Mouse (Mus musculus) liver, embryonic 13.5 days (tissue): ENCODE measurements around the gene Tbc1d19. TPM values are rescaled to one million over a fixed set of nuclear protein-coding genes. Genes with fewer than 3 reads are reported as not detected.

ENCODE experiments used
- ATAC-seq: fragments of 200-750 bp; cut with Nextera tagmentation; 2 replicates; pipeline ENCODE4 v1.8.0; 2017; ENCODE audit warnings: low read depth, mild to moderate bottlenecking, moderate number of reproducible peaks, moderate library complexity
- DNase-seq: peaks from one replicate; pipeline ENCODE4 v3.0.0; 2022
- H3K27ac ChIP-seq: fragments of 300-500 bp; sonication (generic); 2 replicates; pipeline ENCODE4 v1.5.1; 2015; ENCODE audit warnings: moderate library complexity, mild to moderate bottlenecking, inconsistent platforms
- H3K27me3 ChIP-seq: fragments of 300-500 bp; sonication (generic); 2 replicates; pipeline ENCODE4 v1.6.1; 2015; ENCODE audit warnings: mild to moderate bottlenecking, inconsistent platforms
- H3K36me3 ChIP-seq: fragments of 300-500 bp; sonication (generic); 2 replicates; pipeline ENCODE4 v1.6.1; 2015; ENCODE audit warnings: mild to moderate bottlenecking, inconsistent platforms
- H3K4me1 ChIP-seq: fragments of 300-500 bp; sonication (generic); replicated peaks from 2 replicates; pipeline ENCODE4 v1.6.1; 2015; ENCODE audit warnings: inconsistent platforms
- H3K4me2 ChIP-seq: fragments of 300-500 bp; sonication (generic); 2 replicates; pipeline ENCODE4 v1.6.1; 2015; ENCODE audit warnings: inconsistent platforms, mild to moderate bottlenecking, moderate library complexity
- H3K4me3 ChIP-seq: fragments of 300-500 bp; sonication (generic); replicated peaks from 2 replicates; pipeline ENCODE4 v1.5.1; 2015; ENCODE audit warnings: mild to moderate bottlenecking, inconsistent platforms
- H3K9ac ChIP-seq: fragments of 300-500 bp; sonication (generic); 2 replicates; pipeline ENCODE4 v1.6.1; 2015; ENCODE audit warnings: mild to moderate bottlenecking, inconsistent platforms
- H3K9me3 ChIP-seq: fragments of 300-500 bp; sonication (generic); replicated peaks from 2 replicates; pipeline ENCODE4 v1.6.1; 2016; ENCODE audit warnings: inconsistent platforms
- WGBS: fragments of 180-500 bp; shearing (Covaris S2); methylation state at CpG from one replicate; pipeline ENCODE4 v1.1.7; 2015; ENCODE audit not compliant: insufficient replicate concordance; 5-methylcytosine and 5-hydroxymethylcytosine counted together
- polyA plus RNA-seq: library from polyadenylated mRNA; unstranded; fragments of >200 nt; fragmentation: Nextera tagmentation; extraction: Ambion mirVana; gene quantifications from 2 replicates; pipeline ENCODE4 v1.2.1, GENCODE M21; 2015

Tbc1d19 gene
- polyA plus RNA-seq, 1 experiment from 2014 or later = 6.2 TPM

GRCm38 (mm10) chr5:53920416-53920815, 111.0 kb downstream of the Tbc1d19 start:
- Histone ChIP-seq H3K9ac (no peak overlapping the region), H3K27me3 (no peaks in the 10 kb centered on the region), H3K4me3 (no peak overlapping the region), H3K36me3 (no peaks in the 10 kb centered on the region), H3K9me3 (no peaks in the 10 kb centered on the region), H3K27ac (no peak overlapping the region), H3K4me2 (no peak overlapping the region), H3K4me1 (no peaks in the 10 kb centered on the region)
- 70% methylated on average over 2 of the region's 2 CpGs for WGBS
- ATAC-seq (no peak), DNase-seq (no peak)

DNA sequence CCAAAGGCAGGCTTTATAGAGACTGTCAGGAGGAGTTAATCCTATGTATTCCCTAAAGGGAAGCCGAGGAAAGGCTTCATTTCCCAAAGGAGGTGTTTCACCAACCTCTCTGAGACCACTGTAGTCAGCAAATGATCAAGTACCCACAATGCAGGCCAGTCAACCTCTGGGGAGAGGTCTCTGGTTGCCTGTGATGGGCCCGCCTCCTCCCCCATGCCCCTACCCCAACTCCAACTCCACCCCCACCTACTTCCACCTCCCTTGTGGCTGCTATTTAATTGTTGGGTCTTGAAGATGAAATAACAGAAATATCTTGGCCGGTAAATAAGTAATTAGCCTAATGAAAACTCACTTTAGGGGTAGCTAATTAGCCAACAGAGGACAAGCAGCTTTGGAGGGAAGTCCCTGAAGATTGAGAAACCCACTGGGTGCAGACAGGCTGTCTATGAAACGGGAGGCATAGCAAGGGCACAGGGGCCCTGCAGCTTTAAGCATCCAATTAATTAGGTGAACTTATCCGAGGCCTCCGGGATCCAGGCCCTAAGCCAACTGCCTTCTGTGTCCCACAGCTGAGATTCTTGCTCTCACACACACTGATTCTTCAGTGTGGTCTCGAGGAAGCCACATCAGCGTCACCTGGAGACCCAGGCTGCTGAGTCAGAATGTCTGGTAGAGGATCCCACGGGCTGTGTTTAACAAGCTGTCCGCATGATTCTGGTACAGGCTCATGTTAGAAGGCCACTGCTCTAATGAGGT, 112.9 kb downstream of the Tbc1d19 start:
- Histone ChIP-seq H3K9ac (no peak overlapping the region), H3K27ac (no peak overlapping the region), H3K27me3 (no peaks in the 10 kb centered on the region), H3K4me2 (no peak overlapping the region), H3K4me1 (no peaks in the 10 kb centered on the region), H3K9me3 (no peaks in the 10 kb centered on the region), H3K36me3 (no peaks in the 10 kb centered on the region), H3K4me3 (no peak overlapping the region)
- DNase-seq = no peak
- ATAC-seq = no peak
- WGBS = 59% methylated on average over 10 of the region's 10 CpGs

GRCm38 (mm10) chr5:53924005-53924404, 114.6 kb downstream of the Tbc1d19 start:
- Histone ChIP-seq H3K4me1 (no peaks in the 10 kb centered on the region), H3K4me3 (no peak overlapping the region), H3K9me3 (no peaks in the 10 kb centered on the region), H3K36me3 (no peaks in the 10 kb centered on the region), H3K27ac (no peak overlapping the region), H3K27me3 (no peaks in the 10 kb centered on the region), H3K4me2 (no peak overlapping the region), H3K9ac (no peak overlapping the region)
- no peak for DNase-seq
- WGBS = 55% methylated on average over 4 of the region's 4 CpGs
- ATAC-seq = no peak

- DNase-seq (no peak), ATAC-seq (no peak)
- H3K27me3 ChIP-seq = no peaks in the 10 kb centered on the region
- no peaks in the 10 kb centered on the region; the same call in 1 of the 2 replicates for H3K4me1 ChIP-seq
- H3K9ac ChIP-seq = no peak overlapping the region
- H3K36me3 ChIP-seq = no peaks in the 10 kb centered on the region
- H3K27ac ChIP-seq = no peak overlapping the region
- H3K4me3 ChIP-seq = no peak overlapping the region
- H3K4me2 ChIP-seq = no peak overlapping the region
- WGBS = 74% methylated on average over 11 of the region's 11 CpGs
- H3K9me3 ChIP-seq = no peaks in the 10 kb centered on the region
Measured at GRCm38 (mm10) chr5:53926301-53926855, 117.0 kb downstream of the Tbc1d19 start.

DNA sequence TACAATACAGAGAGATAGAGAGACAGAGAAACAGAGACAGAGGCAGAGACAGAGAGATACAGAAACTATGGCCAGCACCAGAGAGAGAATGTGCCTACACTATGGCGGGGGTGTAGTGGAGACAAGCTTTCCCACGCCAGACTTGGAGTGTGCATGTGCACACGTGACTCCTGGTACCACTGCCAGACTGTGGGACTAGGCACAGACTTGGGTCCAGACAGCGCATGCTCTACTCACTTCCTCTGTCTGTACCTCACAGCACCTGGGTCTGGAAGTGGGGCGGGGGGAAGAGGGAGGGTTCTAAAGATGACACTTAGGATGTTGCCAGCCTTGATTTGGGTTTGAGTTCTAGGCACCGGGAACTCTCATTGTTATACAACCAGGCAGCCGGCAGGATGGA, 118.5 kb downstream of the Tbc1d19 start:
- Histone ChIP-seq H3K36me3 (no peaks in the 10 kb centered on the region), H3K4me3 (no peak overlapping the region), H3K27me3 (no peaks in the 10 kb centered on the region), H3K4me2 (no peak overlapping the region), H3K9ac (no peak overlapping the region), H3K4me1 (no peaks in the 10 kb centered on the region; the same call in 1 of the 2 replicates), H3K27ac (no peak overlapping the region), H3K9me3 (no peaks in the 10 kb centered on the region)
- no peak for DNase-seq
- ATAC-seq = no peak
- 64% methylated on average over 7 of the region's 7 CpGs for WGBS

- DNase-seq (no peak), ATAC-seq (no peak)
- Histone ChIP-seq H3K4me3 (no peak overlapping the region), H3K27ac (no peak overlapping the region), H3K4me2 (no peak overlapping the region), H3K4me1 (no peaks in the 10 kb centered on the region; the same call in 1 of the 2 replicates), H3K9ac (no peak overlapping the region), H3K9me3 (no peaks in the 10 kb centered on the region), H3K36me3 (no peaks in the 10 kb centered on the region), H3K27me3 (no peaks in the 10 kb centered on the region)
- 66% methylated on average over 4 of the region's 4 CpGs for WGBS
Measured at GRCm38 (mm10) chr5:53928537-53928936, 119.1 kb downstream of the Tbc1d19 start.

- Histone ChIP-seq H3K9me3 (no peaks in the 10 kb centered on the region), H3K4me2 (no peak overlapping the region), H3K9ac (no peak overlapping the region), H3K4me3 (no peak overlapping the region), H3K27me3 (no peaks in the 10 kb centered on the region), H3K27ac (no peak overlapping the region), H3K4me1 (no peaks in the 10 kb centered on the region; the same call in 1 of the 2 replicates), H3K36me3 (no peaks in the 10 kb centered on the region)
- no peak for DNase-seq
- no peak for ATAC-seq
- whole genome bisulfite sequencing = 45% methylated on average over 10 of the region's 10 CpGs
Measured at GRCm38 (mm10) chr5:53929205-53929614, 119.8 kb downstream of the Tbc1d19 start.

DNA sequence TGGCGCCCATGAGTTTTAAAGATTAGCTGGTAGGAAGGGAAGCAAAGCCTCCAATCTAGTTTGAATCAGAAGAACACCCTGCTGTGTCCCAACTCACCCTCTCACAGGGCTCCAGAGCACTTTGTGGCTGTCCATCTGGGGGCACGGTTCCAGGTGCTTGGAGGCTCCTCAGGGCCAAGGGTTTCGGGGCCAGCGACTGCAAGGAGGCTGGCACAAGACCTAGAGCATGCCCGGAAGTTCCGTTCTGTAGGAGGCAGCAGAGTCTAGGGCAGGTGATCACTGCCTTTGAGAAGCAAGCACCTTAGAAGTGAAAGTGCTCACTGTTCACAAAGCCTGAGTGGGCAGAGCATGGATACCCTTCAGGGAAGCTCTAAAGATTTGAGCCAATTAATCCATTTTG, 120.4 kb downstream of the Tbc1d19 start:
- DNase-seq (no peak), ATAC-seq (no peak)
- no peaks in the 10 kb centered on the region; the same call in 1 of the 2 replicates for H3K4me1 ChIP-seq
- 78% methylated on average over 6 of the region's 6 CpGs for WGBS
- no peaks in the 10 kb centered on the region for H3K27me3 ChIP-seq
- H3K36me3 ChIP-seq = no peaks in the 10 kb centered on the region
- H3K4me3 ChIP-seq = no peak overlapping the region
- H3K4me2 ChIP-seq = no peak overlapping the region
- H3K9ac ChIP-seq = no peak overlapping the region
- no peaks in the 10 kb centered on the region for H3K9me3 ChIP-seq
- H3K27ac ChIP-seq = no peak overlapping the region

- H3K9me3 ChIP-seq = no peaks in the 10 kb centered on the region
- no peak overlapping the region for H3K27ac ChIP-seq
- no peak for DNase-seq
- no peak overlapping the region for H3K9ac ChIP-seq
- no peak overlapping the region for H3K4me2 ChIP-seq
- WGBS = 60% methylated on average over 5 of the region's 5 CpGs
- H3K4me3 ChIP-seq = no peak overlapping the region
- no peaks in the 10 kb centered on the region; the same call in 1 of the 2 replicates for H3K4me1 ChIP-seq
- no peaks in the 10 kb centered on the region for H3K36me3 ChIP-seq
- no peaks in the 10 kb centered on the region for H3K27me3 ChIP-seq
- ATAC-seq = no peak
Measured at GRCm38 (mm10) chr5:53931011-53931410, 121.6 kb downstream of the Tbc1d19 start.

- H3K27ac ChIP-seq = no peak overlapping the region
- H3K36me3 ChIP-seq = no peaks in the 10 kb centered on the region
- no peaks in the 10 kb centered on the region; the same call in 1 of the 2 replicates for H3K4me1 ChIP-seq
- H3K9ac ChIP-seq = no peak overlapping the region
- no peak overlapping the region for H3K4me2 ChIP-seq
- DNase-seq = no peak
- no peaks in the 10 kb centered on the region for H3K27me3 ChIP-seq
- no peaks in the 10 kb centered on the region for H3K9me3 ChIP-seq
- H3K4me3 ChIP-seq = no peak overlapping the region
- 62% methylated on average over 7 of the region's 7 CpGs for WGBS
- no peak for ATAC-seq
Measured at GRCm38 (mm10) chr5:53933628-53934027, 124.2 kb downstream of the Tbc1d19 start.

DNA sequence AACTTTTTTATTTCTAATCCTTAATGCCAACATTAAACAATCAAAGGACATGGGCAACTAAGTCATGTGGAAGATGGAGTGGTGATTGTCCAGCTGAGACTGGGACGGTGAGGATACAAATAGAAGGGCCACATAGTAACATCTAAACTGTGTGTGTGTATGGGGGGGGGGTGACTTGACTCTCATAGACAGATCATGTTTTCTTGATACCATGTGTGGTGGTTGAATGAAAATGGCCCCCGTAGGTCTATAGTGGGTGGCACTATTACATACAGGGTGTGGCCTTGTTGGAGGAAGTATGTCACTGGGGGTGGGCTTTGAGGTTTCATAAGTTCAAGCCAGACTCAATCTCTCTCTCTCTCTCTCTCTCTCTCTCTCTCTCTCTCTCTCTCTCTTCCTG, 124.6 kb downstream of the Tbc1d19 start:
- H3K4me1 ChIP-seq = no peaks in the 10 kb centered on the region; the same call in 1 of the 2 replicates
- H3K4me3 ChIP-seq = no peak overlapping the region
- H3K27me3 ChIP-seq = no peaks in the 10 kb centered on the region
- no peak overlapping the region for H3K27ac ChIP-seq
- ATAC-seq (no peak), DNase-seq (no peak)
- no peaks in the 10 kb centered on the region for H3K9me3 ChIP-seq
- WGBS = 75% methylated on average over 2 of the region's 2 CpGs
- H3K9ac ChIP-seq = no peak overlapping the region
- H3K4me2 ChIP-seq = no peak overlapping the region
- H3K36me3 ChIP-seq = no peaks in the 10 kb centered on the region

DNA sequence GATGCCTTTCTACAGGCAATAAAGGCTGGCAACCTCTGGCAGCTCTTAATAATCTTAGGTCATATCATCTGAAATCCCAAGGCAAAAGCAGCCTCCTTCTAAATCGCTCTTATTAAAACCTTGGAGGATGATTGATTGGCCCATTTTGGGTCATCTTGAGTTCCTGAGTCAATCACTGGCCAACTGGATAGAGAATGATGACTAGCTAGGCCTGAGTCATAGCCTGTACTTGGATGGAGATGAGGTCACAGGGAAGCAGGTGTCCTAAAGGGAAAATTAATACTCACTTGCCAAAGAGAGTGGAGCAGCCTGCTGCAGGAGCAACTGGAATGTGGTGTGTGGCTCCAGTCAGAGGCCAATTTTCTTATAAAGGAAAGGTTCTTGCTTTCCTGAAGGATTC, 125.4 kb downstream of the Tbc1d19 start:
- Histone ChIP-seq H3K9me3 (no peaks in the 10 kb centered on the region), H3K27ac (no peak overlapping the region), H3K9ac (no peak overlapping the region), H3K4me2 (no peak overlapping the region), H3K27me3 (no peaks in the 10 kb centered on the region), H3K36me3 (no peaks in the 10 kb centered on the region), H3K4me3 (no peak overlapping the region), H3K4me1 (no peaks in the 10 kb centered on the region)
- DNase-seq = no peak
- WGBS = 73% methylated on average over 1 of the region's 1 CpGs
- no peak for ATAC-seq
